17 mouse cellular contexts compared by ENCODE assay signal in genomic region chr5:102670731-102671345, GRCm38 (mm10).
DNase-seq lines count a peak whose midpoint lies in the region; ATAC-seq and TF ChIP-seq lines count a peak whose summit lies in the region.
"Had no signal": no experiment of that assay in that cellular context is flagged by ENCODE, and none has a peak within 500 bp of the region (broad histone marks: within the 10 kb centered on the region; RNA-seq: fewer than 3 reads in every experiment).

No protein-coding gene starts in this region.

- no peaks in the 10 kb centered on the region for H3K9me3 ChIP-seq in limb, embryonic 15.5 days
- H3K9me3 ChIP-seq in limb, embryonic 10.5 days (replicated peaks), result no peaks in the 10 kb centered on the region
- H3K9me3 ChIP-seq: forebrain, embryonic 12.5 days; heart, embryonic 13.5 days; hindbrain, embryonic 10.5 days; liver, embryonic 12.5 days had no signal

- no peaks in the 10 kb centered on the region for H3K36me3 ChIP-seq in limb, embryonic 15.5 days
- no peaks in the 10 kb centered on the region for H3K36me3 ChIP-seq in limb, embryonic 10.5 days
- H3K36me3 ChIP-seq: forebrain, embryonic 12.5 days; heart, embryonic 13.5 days; hindbrain, embryonic 10.5 days; liver, embryonic 12.5 days had no signal

- TF ChIP-seq CTCF in gastrocnemius, adult 2 months (IDR thresholded peaks at IDR 0.05), result no peak

- H3K4me2 ChIP-seq in limb, embryonic 15.5 days, result no peak overlapping the region
- H3K4me2 ChIP-seq: forebrain, embryonic 12.5 days; heart, embryonic 13.5 days; liver, embryonic 12.5 days had no signal

- no peak for DNase-seq in gastrocnemius, adult 2 months
- DNase-seq in gastrocnemius, postnatal 10 days, result no peak
- no peak for DNase-seq in limb, embryonic 10.5 days (ENCODE audit: low spot score)
- DNase-seq in lung, postnatal 25 days (ENCODE audit: low spot score), result peak; percentile 31
- DNase-seq in left cerebral cortex, postnatal 36 days (ENCODE audit: low spot score in 2 of 2), result no peak
- DNase-seq in right cerebral cortex, adult 2 months (ENCODE audit: low spot score in 2 of 2), result no peak
- DNase-seq: kidney, postnatal 36 days; right cerebral cortex, postnatal 4 days; thymus, postnatal 4 days had no signal

- intact Hi-C loops in gastrocnemius, adult 2 months (cut with DNase I), result no loop called here
- intact Hi-C loops in left cerebral cortex, postnatal 36 days (cut with DNase I), result no loop called here

- H3K4me1 ChIP-seq in limb, embryonic 15.5 days, result peaks cover 8% of the 10 kb centered on the region
- H3K4me1 ChIP-seq in limb, embryonic 10.5 days, result peaks cover 29% of the 10 kb centered on the region; the same call in 1 of the 2 replicates
- H3K4me1 ChIP-seq in brown adipose tissue, adult 24 weeks (ENCODE audit: control insufficient read depth, insufficient read depth, insufficient read length, low read length), result peaks cover 14% of the 10 kb centered on the region
- H3K4me1 ChIP-seq: heart, embryonic 13.5 days; hindbrain, embryonic 10.5 days; liver, embryonic 12.5 days; megakaryocyte, embryonic 14.5 days had no signal

- 33% methylated on average over 5 of the region's 5 CpGs for WGBS in limb, embryonic 15.5 days
- 70% methylated on average over 5 of the region's 5 CpGs for WGBS in limb, embryonic 10.5 days

- H3K27me3 ChIP-seq in limb, embryonic 15.5 days, result no peaks in the 10 kb centered on the region
- no peaks in the 10 kb centered on the region for H3K27me3 ChIP-seq in limb, embryonic 10.5 days (ENCODE audit: low read depth, poor library complexity, severe bottlenecking)
- H3K27me3 ChIP-seq: forebrain, embryonic 12.5 days; heart, embryonic 13.5 days; liver, embryonic 12.5 days; megakaryocyte, embryonic 14.5 days had no signal

- no peak for ATAC-seq in limb, embryonic 15.5 days (ENCODE audit: insufficient number of reproducible peaks, low FRiP score, low TSS enrichment, low read depth)
- ATAC-seq: inflammation-experienced regulatory T-cells, adult 6 months; liver, embryonic 12.5 days had no signal

- H3K4me3 ChIP-seq in gastrocnemius, adult 2 months, result no peak overlapping the region
- H3K4me3 ChIP-seq in limb, embryonic 15.5 days, result no peak overlapping the region
- no peak overlapping the region for H3K4me3 ChIP-seq in limb, embryonic 10.5 days
- H3K4me3 ChIP-seq in brown adipose tissue, adult 24 weeks (ENCODE audit: insufficient read depth, low read depth, low read length), result no peak overlapping the region
- H3K4me3 ChIP-seq: forebrain, embryonic 12.5 days; heart, embryonic 13.5 days; hindbrain, embryonic 10.5 days; liver, embryonic 12.5 days; megakaryocyte, embryonic 14.5 days had no signal

- H3K9ac ChIP-seq in limb, embryonic 15.5 days, result no peak overlapping the region
- H3K9ac ChIP-seq: forebrain, embryonic 12.5 days; heart, embryonic 13.5 days; liver, embryonic 12.5 days had no signal

- peak overlapping the region; percentile 66 for H3K27ac ChIP-seq in gastrocnemius, adult 2 months
- H3K27ac ChIP-seq in limb, embryonic 15.5 days, result 0 out of 2 replicates have a peak overlapping the region, but pooled peaks have one; percentile 30
- no peak overlapping the region for H3K27ac ChIP-seq in limb, embryonic 10.5 days
- peak overlapping the region; percentile 37 for H3K27ac ChIP-seq in brown adipose tissue, adult 24 weeks (replicated peaks; ENCODE audit: low read depth, low read length)
- H3K27ac ChIP-seq: forebrain, embryonic 12.5 days; heart, embryonic 13.5 days; hindbrain, embryonic 10.5 days; liver, embryonic 12.5 days had no signal
